Mouse (Mus musculus) adrenal gland, postnatal 10 days (tissue): ENCODE measurements around the gene Ms4a7. TPM values are rescaled to one million over a fixed set of nuclear protein-coding genes. Genes with fewer than 3 reads are reported as not detected.

Source experiments
- total RNA-seq, 2 experiments: library from RNA; stranded (reverse); gene quantifications; 2 replicates each; pipeline ENCODE4 v1.2.3; 2021

The Ms4a7 gene
- total RNA-seq, 2 experiments from 2014 or later = 0.96 to 1.8 TPM

Other genes starting within 250 kb of the Ms4a7 start
- not detected for gene 1700017D01Rik, start 205.3 kb downstream of the Ms4a7 start, total RNA-seq
- not detected for gene 1700025F22Rik, start 170.8 kb downstream of the Ms4a7 start, total RNA-seq
- not detected for gene Ms4a13, start 139.4 kb downstream of the Ms4a7 start, total RNA-seq
- not detected for gene Ms4a12, start 103.7 kb downstream of the Ms4a7 start, total RNA-seq
- 1 to 10 TPM; 3.6 to 4.1 TPM for gene Ms4a1, start 69.9 kb downstream of the Ms4a7 start, total RNA-seq
- not detected for gene Ms4a5, start 52.3 kb downstream of the Ms4a7 start, total RNA-seq
- gene Ms4a14, start 21.7 kb downstream of the Ms4a7 start, total RNA-seq = not detected
- gene Ms4a4a, start 39.4 kb upstream of the Ms4a7 start, total RNA-seq = 1 to 10 TPM; 2.6 to 6.4 TPM
- 1 to 10 TPM; 1.3 to 1.5 TPM for gene Ms4a4c, start 68.6 kb upstream of the Ms4a7 start, total RNA-seq
- 1 to 10 TPM; 8.4 to 9.8 TPM for gene Ms4a4b, start 107.4 kb upstream of the Ms4a7 start, total RNA-seq
- gene Ms4a6c, start 133.2 kb upstream of the Ms4a7 start, total RNA-seq = 1 to 10 TPM; 4.7 to 8.4 TPM
- gene Gm8369, start 149.8 kb upstream of the Ms4a7 start, total RNA-seq = 1 to 10 TPM in 1 of 2 experiments, under 1 TPM in 1; 1.00 to 1.1 TPM
- 1 to 10 TPM; 5.0 to 8.3 TPM for gene Ms4a6b, start 180.4 kb upstream of the Ms4a7 start, total RNA-seq
- 1 to 10 TPM; 1.1 to 1.5 TPM for gene Ms4a4d, start 200.7 kb upstream of the Ms4a7 start, total RNA-seq